Mouse (Mus musculus): ENCODE measurements around the gene Aldh3a2. TPM values are rescaled to one million over a fixed set of nuclear protein-coding genes. Genes with fewer than 3 reads are reported as not detected.

Gene Aldh3a2
- polyA plus RNA-seq, 3 experiments from 2014 or later = 36.1 to 44.6 (median 42.1) TPM

Other genes starting within 250 kb of the Aldh3a2 start
- not detected for gene Kcnj12, start 244.9 kb downstream of the Aldh3a2 start, polyA plus RNA-seq (2017; shearing (Covaris generic))
- gene Tnfrsf13b, start 140.7 kb downstream of the Aldh3a2 start, polyA plus RNA-seq (2017; shearing (Covaris generic)) = 10 to 100 TPM; 38.1 to 64.0 (median 57.2) TPM
- 10 to 100 TPM in 1 of 3 experiments, 1 to 10 TPM in 2; 6.9 to 14.7 (median 9.7) TPM for gene Usp22, start 92.4 kb downstream of the Aldh3a2 start, polyA plus RNA-seq (2017; shearing (Covaris generic))
- gene Aldh3a1, start 59.9 kb downstream of the Aldh3a2 start, polyA plus RNA-seq (2017; shearing (Covaris generic)) = not detected
- not detected for gene Slc47a2, start 75.4 kb upstream of the Aldh3a2 start, polyA plus RNA-seq (2017; shearing (Covaris generic))
- not detected for gene Slc47a1, start 110.9 kb upstream of the Aldh3a2 start, polyA plus RNA-seq (2017; shearing (Covaris generic))
- gene Rnf112, start 186.7 kb upstream of the Aldh3a2 start, polyA plus RNA-seq (2017; shearing (Covaris generic)) = not detected
- gene Mfap4, start 218.0 kb upstream of the Aldh3a2 start, polyA plus RNA-seq (2017; shearing (Covaris generic)) = not detected
- gene Mapk7, start 226.9 kb upstream of the Aldh3a2 start, polyA plus RNA-seq (2017; shearing (Covaris generic)) = 1 to 10 TPM; 5.6 to 8.9 (median 8.1) TPM
- 1 to 10 TPM; 2.2 to 4.4 (median 2.4) TPM for gene B9d1, start 237.7 kb upstream of the Aldh3a2 start, polyA plus RNA-seq (2017; shearing (Covaris generic))